Comparison of ENCODE assay signal across 10 mouse cellular contexts in the genomic region with DNA sequence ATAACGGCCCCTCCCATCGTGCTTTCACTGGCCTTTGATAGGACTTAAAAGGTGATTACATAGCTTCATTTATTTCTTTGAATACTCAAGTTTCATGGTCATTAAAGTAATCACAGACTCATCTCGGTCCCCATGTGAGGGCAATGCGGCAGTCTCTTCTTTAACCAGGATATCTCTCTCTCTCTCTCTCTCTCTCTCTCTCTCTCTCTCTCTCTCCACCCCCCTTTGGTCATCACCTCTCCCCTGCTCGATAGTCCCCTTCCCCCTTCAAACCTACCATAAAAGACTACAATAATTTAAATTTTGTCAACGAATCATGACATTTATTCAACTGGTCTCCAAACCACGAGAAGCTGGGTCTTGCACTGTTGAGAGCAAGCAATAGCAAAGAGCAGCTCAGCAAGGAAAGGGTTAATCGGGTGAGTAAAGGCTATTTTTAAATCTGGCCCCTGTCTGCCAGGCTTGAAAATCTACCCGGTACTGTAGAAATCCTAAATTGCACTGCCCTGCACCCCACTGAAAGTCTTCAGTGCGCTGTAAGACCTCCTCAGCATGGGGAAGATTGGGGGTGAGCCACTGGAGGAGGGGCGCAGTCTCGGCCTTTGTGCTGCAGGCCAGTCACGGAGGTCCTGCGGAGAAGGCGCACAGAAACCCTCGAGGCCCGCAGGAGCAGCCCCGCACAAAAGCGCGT. TPM values are rescaled to one million over a fixed set of nuclear protein-coding genes. Genes with fewer than 3 reads are reported as not detected.
A peak's percentile ranks its signal among the peaks of the same experiment; 100 is the strongest.
DNase-seq lines count a peak whose midpoint lies in the region; ATAC-seq and TF ChIP-seq lines count a peak whose summit lies in the region.
"Had no signal": no experiment of that assay in that cellular context is flagged by ENCODE, and none has a peak within 500 bp of the region (broad histone marks: within the 10 kb centered on the region; RNA-seq: fewer than 3 reads in every experiment).

No protein-coding gene starts in this region.

- no peaks in the 10 kb centered on the region for H3K9me3 ChIP-seq in hindbrain, embryonic 10.5 days
- no peaks in the 10 kb centered on the region for H3K9me3 ChIP-seq in midbrain, embryonic 14.5 days (ENCODE audit: control insufficient read depth, low read length)

- DNase-seq in gastrocnemius, adult 2 months = no peak
- DNase-seq in gastrocnemius, postnatal 36 days = no peak
- peak; percentile 6 for DNase-seq in lung, postnatal 10 days
- DNase-seq in lung, adult 18-20 months = no peak
- peak; percentile 78 for DNase-seq in hindbrain, embryonic 10.5 days (ENCODE audit: low spot score)
- DNase-seq in midbrain, embryonic 14.5 days = peak; percentile 80
- DNase-seq in urinary bladder, postnatal 4 days (ENCODE audit: low spot score in 2 of 2) = no peak
- DNase-seq in urinary bladder, postnatal 14 days (ENCODE audit: low spot score) = no peak

- peaks cover 17% of the 10 kb centered on the region for H3K4me1 ChIP-seq in hindbrain, embryonic 10.5 days (replicated peaks)
- peaks cover 12% of the 10 kb centered on the region; the same call in 1 of the 2 replicates for H3K4me1 ChIP-seq in midbrain, embryonic 14.5 days (ENCODE audit: control insufficient read depth, insufficient read depth, low read length)

- peak overlapping the region; percentile 53 for H3K9ac ChIP-seq in midbrain, embryonic 14.5 days (replicated peaks; ENCODE audit: low read length)

- H3K4me3 ChIP-seq in gastrocnemius, adult 2 months = peak overlapping the region; percentile 54
- peak overlapping the region; percentile 46 for H3K4me3 ChIP-seq in hindbrain, embryonic 10.5 days
- peak overlapping the region; percentile 26 for H3K4me3 ChIP-seq in midbrain, embryonic 14.5 days (replicated peaks; ENCODE audit: low read depth, low read length)
- H3K4me3 ChIP-seq: erythroblast, embryonic 14.5 days had no signal

- H3K4me2 ChIP-seq in midbrain, embryonic 14.5 days (ENCODE audit: low read length) = peak overlapping the region; percentile 59

- no peaks in the 10 kb centered on the region for H3K36me3 ChIP-seq in hindbrain, embryonic 10.5 days
- H3K36me3 ChIP-seq in midbrain, embryonic 14.5 days (ENCODE audit: control insufficient read depth, insufficient read depth, low read length) = no peaks in the 10 kb centered on the region

- 4% methylated on average over 20 of the region's 20 CpGs for WGBS in hindbrain, embryonic 10.5 days
- 5% methylated on average over 20 of the region's 20 CpGs for WGBS in midbrain, embryonic 14.5 days

- peak; percentile 72 for ATAC-seq in midbrain, embryonic 14.5 days (ENCODE audit: low FRiP score, low TSS enrichment)

- H3K27ac ChIP-seq in gastrocnemius, adult 2 months = no peak overlapping the region
- H3K27ac ChIP-seq in hindbrain, embryonic 10.5 days = peak overlapping the region; percentile 88
- H3K27ac ChIP-seq in midbrain, embryonic 14.5 days (replicated peaks; ENCODE audit: low read depth, low read length) = 0 out of 2 replicates have a peak overlapping the region, but pooled peaks have one; percentile 37

- TF ChIP-seq CTCF in gastrocnemius, adult 2 months (IDR thresholded peaks at IDR 0.05) = no peak

- intact Hi-C loops in gastrocnemius, adult 2 months (cut with DNase I) = no loop called here
- intact Hi-C loops in gastrocnemius, postnatal 36 days (cut with DNase I) = no loop called here

- peaks cover 12% of the 10 kb centered on the region; the same call in 1 of the 2 replicates for H3K27me3 ChIP-seq in hindbrain, embryonic 10.5 days (ENCODE audit: insufficient read depth, poor library complexity, severe bottlenecking)
- H3K27me3 ChIP-seq in midbrain, embryonic 14.5 days (ENCODE audit: control insufficient read depth, insufficient read depth, low read length) = no peaks in the 10 kb centered on the region
- H3K27me3 ChIP-seq: CH12.LX had no signal

RNA-seq across cellular contexts. Expression of a gene that starts 41.6 kb away (rescaled TPM):
- total RNA-seq in gastrocnemius, adult 2 months (2021) = not detected
- not detected for total RNA-seq in gastrocnemius, postnatal 36 days (2021)
- 23.4 and 24.2 TPM in 2 replicates for polyA plus RNA-seq in hindbrain, embryonic 10.5 days (2016; fragmentation: Nextera tagmentation; extraction: Ambion mirVana)
- polyA plus RNA-seq in midbrain, embryonic 14.5 days (2014; fragmentation: Nextera tagmentation; extraction: Ambion mirVana) = 16.8 and 22.4 TPM in 2 replicates
- total RNA-seq: CH12.LX had no signal
- polyA plus RNA-seq: erythroblast, embryonic 14.5 days had no signal

Comparison
In these comparisons a context has a peak if more than half of its experiments do, and no peak if none do; other contexts are left out.
1. DNase-seq: peak in lung, postnatal 10 days (single experiment), hindbrain, embryonic 10.5 days (single experiment) and midbrain, embryonic 14.5 days (single experiment); none in gastrocnemius, adult 2 months (single experiment), gastrocnemius, postnatal 36 days (0 of 2), lung, adult 18-20 months (0 of 2), urinary bladder, postnatal 4 days (0 of 2) and urinary bladder, postnatal 14 days (single experiment).
2. Peak in every context shown above with its lines, with median percentiles within 50 percentile points of each other: H3K4me3 ChIP-seq.